Comparison of ENCODE assay signal across 8 mouse cellular contexts in genomic region chr16:8883674-8884241, GRCm38 (mm10). TPM values are rescaled to one million over a fixed set of nuclear protein-coding genes. Genes with fewer than 3 reads are reported as not detected.
DNase-seq lines count a peak whose midpoint lies in the region; ATAC-seq and TF ChIP-seq lines count a peak whose summit lies in the region.

No protein-coding gene starts in this region.

- H3K27me3 ChIP-seq in embryonic facial prominence, embryonic 10.5 days (replicated peaks; ENCODE audit: low read depth, poor library complexity, severe bottlenecking) = no peaks in the 10 kb centered on the region
- H3K27me3 ChIP-seq in liver, embryonic 14.5 days (ENCODE audit: control insufficient read depth, insufficient read depth, low read length) = no peaks in the 10 kb centered on the region
- H3K27me3 ChIP-seq in neural tube, embryonic 11.5 days (ENCODE audit: control insufficient read depth, insufficient read depth, low read length) = no peaks in the 10 kb centered on the region
- H3K27me3 ChIP-seq in stomach, postnatal 0 days (ENCODE audit: control insufficient read depth, insufficient read depth, low read length) = no peaks in the 10 kb centered on the region

- no peak overlapping the region for H3K27ac ChIP-seq in embryonic facial prominence, embryonic 10.5 days (replicated peaks)
- no peak overlapping the region for H3K27ac ChIP-seq in liver, embryonic 14.5 days
- no peak overlapping the region for H3K27ac ChIP-seq in neural tube, embryonic 11.5 days (ENCODE audit: low read depth, low read length)
- H3K27ac ChIP-seq in stomach, postnatal 0 days (replicated peaks) = no peak overlapping the region

- no peak for TF ChIP-seq EP300 in liver, embryonic 14.5 days (IDR thresholded peaks at IDR 0.05; ENCODE audit: low read depth)
- no peak for TF ChIP-seq EP300 in stomach, postnatal 0 days (optimal IDR thresholded peaks at IDR 0.05)

- no peak overlapping the region for H3K4me3 ChIP-seq in embryonic facial prominence, embryonic 10.5 days
- H3K4me3 ChIP-seq in liver, embryonic 14.5 days (ENCODE audit: insufficient read depth in 1 of 2, low read depth in 2 of 2, low read length in 2 of 2) = peak overlapping the region; percentile 11 to 20; a peak in 1 of 4 replicates
- H3K4me3 ChIP-seq in neural tube, embryonic 11.5 days (ENCODE audit: low read depth, low read length) = no peak overlapping the region
- peak overlapping the region; percentile 13; the same call in 1 of the 2 replicates for H3K4me3 ChIP-seq in stomach, postnatal 0 days (ENCODE audit: low read depth, low read length)

- no peak for ATAC-seq in liver, embryonic 14.5 days (ENCODE audit: insufficient read depth)
- no peak for ATAC-seq in neural tube, embryonic 11.5 days (ENCODE audit: insufficient read depth, low FRiP score, low TSS enrichment)
- ATAC-seq in stomach, postnatal 0 days (ENCODE audit: low FRiP score, low TSS enrichment) = peak; percentile 32; the same call in 1 of the 2 replicates

- peak; percentile 79 for DNase-seq in B cell, adult 2 months
- peak; percentile 91 for DNase-seq in adrenal gland, postnatal 25 days
- DNase-seq in embryonic facial prominence, embryonic 10.5 days (ENCODE audit: low spot score) = peak; percentile 89
- DNase-seq in heart, adult 8-10 months (ENCODE audit: low spot score) = peak; percentile 70
- DNase-seq in kidney, postnatal 14 days = peak; percentile 79
- peak; percentile 43 to 61 (median 44) for DNase-seq in liver, embryonic 14.5 days (ENCODE audit: low read depth in 3 of 3, low spot score in 3 of 3)
- peak; percentile 88 for DNase-seq in neural tube, embryonic 11.5 days (ENCODE audit: low spot score)
- peak; percentile 82 for DNase-seq in stomach, postnatal 0 days (ENCODE audit: low spot score)

- no peaks in the 10 kb centered on the region for H3K4me1 ChIP-seq in embryonic facial prominence, embryonic 10.5 days
- H3K4me1 ChIP-seq in liver, embryonic 14.5 days (replicated peaks; ENCODE audit: control insufficient read depth in 2 of 2, insufficient read depth in 2 of 2, low read length in 1 of 2) = no peaks in the 10 kb centered on the region
- no peaks in the 10 kb centered on the region for H3K4me1 ChIP-seq in neural tube, embryonic 11.5 days (ENCODE audit: control insufficient read depth, insufficient read depth, low read length)
- H3K4me1 ChIP-seq in stomach, postnatal 0 days (replicated peaks; ENCODE audit: control insufficient read depth, insufficient read depth) = no peaks in the 10 kb centered on the region

- H3K36me3 ChIP-seq in embryonic facial prominence, embryonic 10.5 days (replicated peaks) = no peaks in the 10 kb centered on the region
- no peaks in the 10 kb centered on the region for H3K36me3 ChIP-seq in liver, embryonic 14.5 days (replicated peaks; ENCODE audit: control insufficient read depth, insufficient read depth, low read depth)
- H3K36me3 ChIP-seq in neural tube, embryonic 11.5 days (ENCODE audit: control insufficient read depth, insufficient read depth, low read length) = no peaks in the 10 kb centered on the region
- H3K36me3 ChIP-seq in stomach, postnatal 0 days (ENCODE audit: control insufficient read depth, insufficient read depth, low read length) = no peaks in the 10 kb centered on the region

- WGBS in embryonic facial prominence, embryonic 10.5 days = 42% methylated on average over 11 of the region's 11 CpGs
- WGBS in liver, embryonic 14.5 days (ENCODE audit: insufficient replicate concordance) = 38% methylated on average over 11 of the region's 11 CpGs
- 42% methylated on average over 11 of the region's 11 CpGs for WGBS in neural tube, embryonic 11.5 days
- 43% methylated on average over 11 of the region's 11 CpGs for WGBS in stomach, postnatal 0 days

- no peaks in the 10 kb centered on the region for H3K9me3 ChIP-seq in embryonic facial prominence, embryonic 10.5 days
- H3K9me3 ChIP-seq in liver, embryonic 14.5 days (ENCODE audit: control insufficient read depth, low read length) = no peaks in the 10 kb centered on the region
- H3K9me3 ChIP-seq in neural tube, embryonic 11.5 days (ENCODE audit: control insufficient read depth, low read length) = no peaks in the 10 kb centered on the region
- no peaks in the 10 kb centered on the region for H3K9me3 ChIP-seq in stomach, postnatal 0 days (ENCODE audit: control insufficient read depth, low read length)

- H3K9ac ChIP-seq in liver, embryonic 14.5 days (replicated peaks) = no peak overlapping the region
- H3K9ac ChIP-seq in neural tube, embryonic 11.5 days (ENCODE audit: low read length) = no peak overlapping the region
- no peak overlapping the region for H3K9ac ChIP-seq in stomach, postnatal 0 days (ENCODE audit: low read length)

- TF ChIP-seq CTCF in liver, embryonic 14.5 days (IDR thresholded peaks at IDR 0.05; ENCODE audit: low read depth) = peak; percentile 96
- peak; percentile 90 for TF ChIP-seq CTCF in stomach, postnatal 0 days (IDR thresholded peaks at IDR 0.05; ENCODE audit: low read depth)

- peak overlapping the region; percentile 36; the same call in 1 of the 2 replicates for H3K4me2 ChIP-seq in liver, embryonic 14.5 days (ENCODE audit: low read depth)
- no peak overlapping the region for H3K4me2 ChIP-seq in neural tube, embryonic 11.5 days (ENCODE audit: low read depth)
- H3K4me2 ChIP-seq in stomach, postnatal 0 days (replicated peaks; ENCODE audit: low read depth) = peak overlapping the region; percentile 21; the same call in 1 of the 2 replicates

RNA-seq across cellular contexts. Expression of gene 1810013L24Rik, which starts 53.9 kb away (rescaled TPM):
- total RNA-seq in adrenal gland, postnatal 25 days (2021) = 79.5 and 93.3 TPM in 2 replicates
- polyA plus RNA-seq in embryonic facial prominence, embryonic 10.5 days (2016; fragmentation: Nextera tagmentation; extraction: Ambion mirVana) = 19.2 and 19.9 TPM in 2 replicates
- 100 to 1,000 TPM; 121 to 130 (median 129) TPM for total RNA-seq in heart, adult 8-10 months (2022)
- 10.3 and 15.1 TPM in 2 replicates for polyA plus RNA-seq in liver, embryonic 14.5 days (2012; rRNA removed)
- polyA plus RNA-seq in liver, embryonic 14.5 days (2014; fragmentation: Nextera tagmentation; extraction: Ambion mirVana) = 8.4 and 9.8 TPM in 2 replicates
- polyA plus RNA-seq in neural tube, embryonic 11.5 days (2014; fragmentation: Nextera tagmentation; extraction: Ambion mirVana) = 20.5 and 21.7 TPM in 2 replicates
- 15.6 and 16.3 TPM in 2 replicates for polyA plus RNA-seq in stomach, postnatal 0 days (2015; fragmentation: Nextera tagmentation; extraction: Ambion mirVana)

Comparison
In these comparisons a context has a peak if more than half of its experiments do, and no peak if none do; other contexts are left out.
1. H3K4me3 ChIP-seq: peak in liver, embryonic 14.5 days (2 of 2) and stomach, postnatal 0 days (single experiment); none in embryonic facial prominence, embryonic 10.5 days (single experiment) and neural tube, embryonic 11.5 days (single experiment).
2. Peak in every context shown above with its lines, with median percentiles within 50 percentile points of each other: DNase-seq.